Mouse (Mus musculus) erythroblast, embryonic 14.5 days (primary cell): ENCODE data around the gene Ror1. TPM values are rescaled to one million over a fixed set of nuclear protein-coding genes. Genes with fewer than 3 reads are reported as not detected.

Experiments used
- H3K27me3 ChIP-seq: 2 replicates; pipeline ENCODE4 v1.6.1; 2012; ENCODE audit warnings: inconsistent platforms; ENCODE audit not compliant: control insufficient read depth
- H3K36me3 ChIP-seq: 2 replicates; pipeline ENCODE4 v1.6.1; 2012; ENCODE audit warnings: mild to moderate bottlenecking, inconsistent platforms; ENCODE audit not compliant: control insufficient read depth
- H3K4me1 ChIP-seq: 2 replicates; pipeline ENCODE4 v1.6.1; 2012; ENCODE audit warnings: inconsistent platforms; ENCODE audit not compliant: control insufficient read depth
- H3K4me3 ChIP-seq: replicated peaks from 2 replicates; pipeline ENCODE3; 2012; ENCODE audit warnings: moderate library complexity, mild to moderate bottlenecking, inconsistent platforms
- H3K9me3 ChIP-seq: 2 replicates; pipeline ENCODE4 v1.6.1; 2012; ENCODE audit warnings: low read length, inconsistent platforms, mixed read lengths; ENCODE audit not compliant: control insufficient read depth
- GATA1 ChIP-seq: IDR thresholded peaks from 2 replicates; pipeline ENCODE4 v1.6.1; 2012; ENCODE audit warnings: low read length, inconsistent platforms, mixed read lengths
- TAL1 ChIP-seq: IDR thresholded peaks from 3 replicates; pipeline ENCODE4 v1.6.1; 2012; ENCODE audit warnings: low read length, inconsistent platforms, mixed read lengths
- polyA plus RNA-seq: library from polyadenylated mRNA; stranded (reverse); fragments of >175 nt; gene quantifications from 2 replicates; pipeline ENCODE4 v1.2.3, GENCODE M21; 2012

The Ror1 gene
- polyA plus RNA-seq, 1 experiment, result not detected

- Histone ChIP-seq H3K4me1 (no peaks in the 10 kb centered on the region), H3K9me3 (no peaks in the 10 kb centered on the region), H3K4me3 (no peak overlapping the region), H3K36me3 (no peaks in the 10 kb centered on the region), H3K27me3 (no peaks in the 10 kb centered on the region)
- TF ChIP-seq TAL1 (no peak), GATA1 (no peak)
These were observed 46.0 kb downstream of the Ror1 start for GRCm38 (mm10) chr4:100141626-100142025.

DNA sequence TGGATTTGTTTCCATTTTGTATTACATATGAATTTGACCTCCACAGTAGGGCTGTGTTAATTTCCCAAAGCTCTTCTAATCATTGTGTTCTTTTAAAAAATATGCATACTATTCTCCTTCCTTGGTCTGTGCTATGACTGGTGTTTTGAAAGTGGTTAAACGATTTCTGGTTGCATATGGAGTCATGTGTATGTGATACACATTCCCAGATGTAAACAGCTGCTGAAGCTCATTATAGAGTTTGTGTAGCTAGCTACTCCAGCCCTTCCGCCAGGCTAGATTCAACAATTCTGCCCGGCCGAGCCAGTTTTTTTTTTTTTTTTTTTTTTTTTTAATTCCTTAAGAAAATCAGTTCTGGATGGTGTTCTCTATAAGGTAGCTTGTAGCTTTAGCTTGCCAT is 49.2 kb downstream of the Ror1 start:
- no peaks in the 10 kb centered on the region for H3K27me3 ChIP-seq
- H3K36me3 ChIP-seq, result no peaks in the 10 kb centered on the region
- no peaks in the 10 kb centered on the region for H3K9me3 ChIP-seq
- no peaks in the 10 kb centered on the region for H3K4me1 ChIP-seq
- TF ChIP-seq TAL1 (no peak), GATA1 (no peak)
- H3K4me3 ChIP-seq, result no peak overlapping the region

DNA sequence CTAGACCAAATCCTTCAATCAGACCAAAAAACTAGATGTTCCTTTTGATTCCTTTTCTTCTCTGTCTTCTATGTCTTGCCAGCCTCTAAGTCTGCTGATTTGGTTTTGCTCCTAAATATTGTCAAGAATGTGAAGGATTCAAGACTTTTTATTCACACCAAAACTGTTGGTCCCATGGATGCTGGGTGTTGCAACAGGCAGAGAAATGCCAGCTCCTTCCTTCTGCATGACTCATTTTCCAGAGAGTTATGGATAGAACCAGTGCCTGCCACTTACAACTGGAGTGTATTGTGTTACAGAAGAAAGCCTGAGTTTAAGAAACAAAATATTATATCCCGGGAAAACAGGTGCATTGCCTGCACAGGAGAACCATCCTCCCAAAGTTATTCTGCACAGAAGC is 55.2 kb downstream of the Ror1 start:
- no peak for TF ChIP-seq TAL1
- no peak for TF ChIP-seq GATA1
- Histone ChIP-seq H3K4me1 (no peaks in the 10 kb centered on the region), H3K4me3 (no peak overlapping the region), H3K27me3 (no peaks in the 10 kb centered on the region), H3K36me3 (no peaks in the 10 kb centered on the region), H3K9me3 (no peaks in the 10 kb centered on the region)

DNA sequence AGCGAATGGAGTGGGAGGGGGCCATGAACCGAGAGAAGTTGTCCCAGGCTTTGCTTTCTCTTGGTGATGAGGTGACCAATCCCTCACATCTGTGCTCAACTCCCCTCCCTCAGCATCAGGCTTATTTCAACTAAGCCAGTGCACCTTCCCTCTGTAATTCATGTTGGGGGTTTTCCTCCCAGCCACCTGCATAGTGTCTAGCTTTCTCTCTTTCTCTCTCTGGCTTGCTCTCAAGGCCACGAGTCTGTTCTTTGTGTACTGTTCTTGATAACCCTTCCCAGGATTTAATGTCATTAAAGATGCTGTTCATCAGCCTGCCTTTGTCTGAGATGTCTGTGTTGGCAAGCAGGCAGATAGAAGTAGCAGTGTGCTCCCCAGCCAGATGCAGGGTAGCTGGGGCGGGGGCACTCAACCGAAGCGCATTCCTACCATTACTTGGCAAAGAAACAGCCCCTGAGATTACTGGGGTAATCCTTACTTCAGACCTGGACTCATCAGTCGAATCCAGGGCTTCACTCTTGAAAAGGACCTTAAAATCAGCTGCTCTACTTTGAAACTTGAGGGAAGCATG is 59.1 kb downstream of the Ror1 start:
- Histone ChIP-seq H3K9me3 (no peaks in the 10 kb centered on the region), H3K36me3 (no peaks in the 10 kb centered on the region), H3K27me3 (no peaks in the 10 kb centered on the region), H3K4me1 (no peaks in the 10 kb centered on the region), H3K4me3 (no peak overlapping the region)
- TF ChIP-seq GATA1 (no peak), TAL1 (no peak)

DNA sequence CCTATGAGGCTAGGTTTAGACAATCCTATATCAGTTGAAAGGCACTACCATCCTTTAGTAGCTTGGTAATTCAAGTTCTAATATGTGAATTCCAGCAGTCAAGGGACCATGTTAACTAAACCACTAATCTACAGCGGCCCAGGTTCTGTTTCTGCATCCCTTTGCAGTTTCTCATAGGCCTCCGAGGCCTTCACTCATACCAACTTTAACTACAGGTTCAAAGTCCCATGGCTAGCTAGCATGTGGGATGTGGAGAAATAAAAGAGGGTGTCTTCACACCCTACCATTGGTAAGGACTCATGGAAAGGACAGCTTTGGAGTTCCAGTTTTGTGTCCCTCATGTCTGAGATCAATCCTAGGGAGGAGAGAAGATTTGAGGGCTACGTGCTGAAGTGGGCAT is 60.1 kb downstream of the Ror1 start:
- H3K4me3 ChIP-seq, result no peak overlapping the region
- H3K27me3 ChIP-seq, result no peaks in the 10 kb centered on the region
- no peaks in the 10 kb centered on the region for H3K4me1 ChIP-seq
- H3K36me3 ChIP-seq, result no peaks in the 10 kb centered on the region
- TF ChIP-seq TAL1 (no peak), GATA1 (no peak)
- no peaks in the 10 kb centered on the region for H3K9me3 ChIP-seq

GRCm38 (mm10) chr4:100158401-100158800 is 62.8 kb downstream of the Ror1 start:
- H3K27me3 ChIP-seq, result no peaks in the 10 kb centered on the region
- TF ChIP-seq TAL1, result no peak
- TF ChIP-seq GATA1, result no peak
- H3K4me1 ChIP-seq, result no peaks in the 10 kb centered on the region
- no peaks in the 10 kb centered on the region for H3K36me3 ChIP-seq
- H3K4me3 ChIP-seq, result no peak overlapping the region
- no peaks in the 10 kb centered on the region for H3K9me3 ChIP-seq

DNA sequence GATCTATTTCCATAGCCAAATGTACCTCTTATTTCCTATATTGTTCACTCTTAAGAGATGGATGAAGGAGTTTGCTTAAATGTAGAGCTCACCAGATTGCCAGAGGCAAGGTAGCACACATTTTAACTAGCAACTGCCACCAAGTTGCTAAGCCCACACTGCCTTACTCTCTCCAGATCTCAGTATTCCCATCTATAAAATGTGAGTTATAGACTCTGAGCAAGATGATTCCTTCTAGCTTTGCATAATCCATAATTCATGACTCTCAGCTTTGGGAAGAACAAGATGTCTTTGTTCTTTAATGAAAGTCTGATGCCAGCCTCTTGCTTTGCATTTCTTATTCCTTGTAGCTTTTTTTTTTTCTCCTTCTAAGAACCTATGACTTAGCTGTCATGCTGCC is 64.6 kb downstream of the Ror1 start:
- H3K9me3 ChIP-seq, result no peaks in the 10 kb centered on the region
- no peaks in the 10 kb centered on the region for H3K36me3 ChIP-seq
- no peaks in the 10 kb centered on the region for H3K27me3 ChIP-seq
- no peak overlapping the region for H3K4me3 ChIP-seq
- no peak for TF ChIP-seq GATA1
- TF ChIP-seq TAL1, result no peak
- no peaks in the 10 kb centered on the region for H3K4me1 ChIP-seq

- Histone ChIP-seq H3K4me1 (no peaks in the 10 kb centered on the region), H3K27me3 (no peaks in the 10 kb centered on the region), H3K9me3 (no peaks in the 10 kb centered on the region), H3K36me3 (no peaks in the 10 kb centered on the region), H3K4me3 (no peak overlapping the region)
- TF ChIP-seq GATA1 (no peak), TAL1 (no peak)
These were observed 70.2 kb downstream of the Ror1 start for GRCm38 (mm10) chr4:100165790-100166189.

GRCm38 (mm10) chr4:100166871-100167270 is 71.3 kb downstream of the Ror1 start:
- Histone ChIP-seq H3K9me3 (no peaks in the 10 kb centered on the region), H3K4me1 (no peaks in the 10 kb centered on the region), H3K27me3 (no peaks in the 10 kb centered on the region), H3K4me3 (no peak overlapping the region), H3K36me3 (no peaks in the 10 kb centered on the region)
- TF ChIP-seq GATA1 (no peak), TAL1 (no peak)

GRCm38 (mm10) chr4:100169683-100170082 is 74.1 kb downstream of the Ror1 start:
- no peaks in the 10 kb centered on the region for H3K4me1 ChIP-seq
- H3K4me3 ChIP-seq, result no peak overlapping the region
- no peaks in the 10 kb centered on the region for H3K27me3 ChIP-seq
- no peaks in the 10 kb centered on the region for H3K36me3 ChIP-seq
- no peaks in the 10 kb centered on the region for H3K9me3 ChIP-seq
- TF ChIP-seq TAL1, result no peak
- no peak for TF ChIP-seq GATA1

GRCm38 (mm10) chr4:100170161-100170650 is 74.6 kb downstream of the Ror1 start:
- TF ChIP-seq TAL1, result no peak
- no peak for TF ChIP-seq GATA1
- Histone ChIP-seq H3K4me1 (no peaks in the 10 kb centered on the region), H3K36me3 (no peaks in the 10 kb centered on the region), H3K9me3 (no peaks in the 10 kb centered on the region), H3K4me3 (no peak overlapping the region), H3K27me3 (no peaks in the 10 kb centered on the region)
